Mouse (Mus musculus) neural tube, embryonic 11.5 days (tissue): ENCODE measurements at regions not wholly inside any gene's neighbourhood (a gene's known extent, or its start where the extent isn't known, plus 50 kb on each side); places are given as distances from the start of the nearest gene placed in this dataset.
A peak's percentile ranks its signal among the peaks of the same experiment; 100 is the strongest.

Source experiments
- ATAC-seq: fragments of 200-750 bp; cut with Nextera tagmentation; 2 replicates; pipeline ENCODE4 v1.8.0; 2017; ENCODE audit warnings: moderate number of reproducible peaks, mild to moderate bottlenecking, moderate TSS enrichment, moderate library complexity; ENCODE audit not compliant: insufficient read depth, low FRiP score, low TSS enrichment
- DNase-seq: peaks from one replicate; pipeline ENCODE4 v3.0.0-alpha.2; 2015; ENCODE audit warnings: low spot score
- H3K27ac ChIP-seq: fragments of 300-500 bp; sonication (generic); 2 replicates; pipeline ENCODE4 v1.5.1; 2014; ENCODE audit warnings: low read depth, mild to moderate bottlenecking, low read length
- H3K27me3 ChIP-seq: fragments of 300-500 bp; sonication (generic); 2 replicates; pipeline ENCODE4 v1.6.1; 2014; ENCODE audit warnings: mild to moderate bottlenecking, low read length, mixed read lengths; ENCODE audit not compliant: control insufficient read depth, insufficient read depth
- H3K36me3 ChIP-seq: fragments of 300-500 bp; sonication (generic); 2 replicates; pipeline ENCODE4 v1.6.1; 2014; ENCODE audit warnings: mild to moderate bottlenecking, low read length, moderate library complexity, mixed read lengths; ENCODE audit not compliant: control insufficient read depth, insufficient read depth
- H3K4me1 ChIP-seq: fragments of 300-500 bp; sonication (generic); 2 replicates; pipeline ENCODE4 v1.6.1; 2014; ENCODE audit warnings: low read length, mixed read lengths; ENCODE audit not compliant: control insufficient read depth, insufficient read depth
- H3K4me2 ChIP-seq: fragments of 300-500 bp; sonication (generic); 2 replicates; pipeline ENCODE4 v1.6.1; 2014; ENCODE audit warnings: low read depth, mild to moderate bottlenecking, moderate library complexity
- H3K4me3 ChIP-seq: fragments of 300-500 bp; sonication (generic); 2 replicates; pipeline ENCODE4 v1.5.1; 2014; ENCODE audit warnings: low read depth, low read length
- H3K9ac ChIP-seq: fragments of 300-500 bp; sonication (generic); 2 replicates; pipeline ENCODE4 v1.6.1; 2014; ENCODE audit warnings: mild to moderate bottlenecking, low read length
- H3K9me3 ChIP-seq: fragments of 300-500 bp; sonication (generic); 2 replicates; pipeline ENCODE4 v1.6.1; 2016; ENCODE audit warnings: low read length; ENCODE audit not compliant: control insufficient read depth
- WGBS: fragments of 180-500 bp; shearing (Covaris S2); extraction: QIAGEN DNeasy Blood & Tissue Kit; methylation state at CpG from one replicate; pipeline ENCODE4 v1.1.7; 2014; 5-methylcytosine and 5-hydroxymethylcytosine counted together

GRCm38 (mm10) chr5:146648519-146649060 is 63.6 kb upstream of the Gpr12 start:
- Histone ChIP-seq H3K36me3 (no peaks in the 10 kb centered on the region), H3K27ac (no peak overlapping the region)
- ATAC-seq: no peak

GRCm38 (mm10) chr5:146647628-146648380 is 62.8 kb upstream of the Gpr12 start:
- Histone ChIP-seq H3K4me2 (no peak overlapping the region), H3K27ac (no peak overlapping the region), H3K4me1 (no peaks in the 10 kb centered on the region), H3K9me3 (no peaks in the 10 kb centered on the region), H3K4me3 (no peak overlapping the region), H3K9ac (no peak overlapping the region), H3K36me3 (no peaks in the 10 kb centered on the region), H3K27me3 (no peaks in the 10 kb centered on the region)
- DNase-seq (no peak), ATAC-seq (no peak)
- 41% methylated on average over 11 of the region's 11 CpGs for WGBS

More at GRCm38 (mm10) chr5:146648519-146649060, 63.6 kb upstream of the Gpr12 start:
- DNase-seq: no peak
- Histone ChIP-seq H3K27me3 (no peaks in the 10 kb centered on the region), H3K9me3 (no peaks in the 10 kb centered on the region), H3K4me2 (no peak overlapping the region), H3K9ac (no peak overlapping the region), H3K4me3 (no peak overlapping the region), H3K4me1 (no peaks in the 10 kb centered on the region)
- 46% methylated on average over 4 of the region's 4 CpGs for WGBS

- WGBS: 4% methylated on average over 4 of the region's 4 CpGs
- no peaks in the 10 kb centered on the region for H3K9me3 ChIP-seq
- H3K4me1 ChIP-seq: no peaks in the 10 kb centered on the region
- H3K9ac ChIP-seq: no peak overlapping the region
- no peaks in the 10 kb centered on the region for H3K27me3 ChIP-seq
- ATAC-seq: no peak
- no peak overlapping the region for H3K4me3 ChIP-seq
- DNase-seq: peak; percentile 70
- H3K4me2 ChIP-seq: no peak overlapping the region
- H3K36me3 ChIP-seq: no peaks in the 10 kb centered on the region
- H3K27ac ChIP-seq: no peak overlapping the region
Observed at GRCm38 (mm10) chr5:146644499-146644898, 59.5 kb upstream of the Gpr12 start.

- 84% methylated on average over 6 of the region's 6 CpGs for WGBS
- Histone ChIP-seq H3K27ac (no peak overlapping the region), H3K9me3 (no peaks in the 10 kb centered on the region), H3K36me3 (no peaks in the 10 kb centered on the region), H3K4me2 (no peak overlapping the region), H3K9ac (no peak overlapping the region), H3K27me3 (no peaks in the 10 kb centered on the region), H3K4me1 (no peaks in the 10 kb centered on the region), H3K4me3 (no peak overlapping the region)
- ATAC-seq (no peak), DNase-seq (no peak)
Observed at GRCm38 (mm10) chr5:146641931-146642330, 56.9 kb upstream of the Gpr12 start.

- ATAC-seq: no peak
- 92% methylated on average over 6 of the region's 6 CpGs for WGBS
- Histone ChIP-seq H3K4me3 (no peak overlapping the region), H3K36me3 (no peaks in the 10 kb centered on the region), H3K4me2 (no peak overlapping the region), H3K27ac (no peak overlapping the region), H3K9ac (no peak overlapping the region), H3K9me3 (no peaks in the 10 kb centered on the region), H3K27me3 (no peaks in the 10 kb centered on the region), H3K4me1 (no peaks in the 10 kb centered on the region)
- no peak for DNase-seq
Observed at GRCm38 (mm10) chr5:146636859-146637258, 51.8 kb upstream of the Gpr12 start.
